Mouse (Mus musculus) liver, adult 2 months (tissue): ENCODE results near the gene Cd24a.

ENCODE experiments used
- CTCF ChIP-seq: fragments of 200-500 bp; IDR thresholded peaks from 2 replicates; pipeline ENCODE4 v1.5.1; 2011; ENCODE audit warnings: low read depth, low read length, control low read depth
- POLR2A ChIP-seq: fragments of 200-500 bp; IDR thresholded peaks from 2 replicates; pipeline ENCODE4 v1.6.1; 2011; ENCODE audit warnings: low read length, control low read depth; ENCODE audit not compliant: insufficient read depth; ENCODE audit errors: extremely low read depth

DNA sequence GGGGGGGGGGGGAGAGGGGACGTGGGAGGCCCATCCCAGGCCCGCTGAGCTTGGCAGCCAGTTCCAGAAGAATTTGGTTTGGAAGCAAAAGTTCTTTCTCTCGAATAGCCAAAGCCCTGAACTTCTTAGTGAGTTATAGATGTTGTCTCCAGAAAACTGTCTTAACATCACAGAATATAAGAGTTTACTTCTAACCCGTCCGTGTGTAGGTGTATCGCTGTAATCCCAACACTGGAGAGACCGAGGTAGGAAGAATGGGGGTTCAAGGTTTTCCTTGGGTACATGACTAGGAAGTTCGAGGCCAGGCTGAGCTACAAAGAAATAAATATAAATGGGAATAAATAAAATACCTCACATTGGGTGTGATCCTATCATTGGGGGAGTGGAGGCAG, 36.9 kb upstream of the Cd24a start:
- TF ChIP-seq CTCF (no peak), POLR2A (no peak)
